Mouse (Mus musculus) retina, embryonic 14.5 days (tissue): Measurements from ENCODE around the gene Nwd2.

Source experiments
- DNase-seq: peaks from one replicate; pipeline ENCODE4 v3.0.0-alpha.2; 2015; ENCODE audit warnings: low spot score

The Nwd2 gene

DNA sequence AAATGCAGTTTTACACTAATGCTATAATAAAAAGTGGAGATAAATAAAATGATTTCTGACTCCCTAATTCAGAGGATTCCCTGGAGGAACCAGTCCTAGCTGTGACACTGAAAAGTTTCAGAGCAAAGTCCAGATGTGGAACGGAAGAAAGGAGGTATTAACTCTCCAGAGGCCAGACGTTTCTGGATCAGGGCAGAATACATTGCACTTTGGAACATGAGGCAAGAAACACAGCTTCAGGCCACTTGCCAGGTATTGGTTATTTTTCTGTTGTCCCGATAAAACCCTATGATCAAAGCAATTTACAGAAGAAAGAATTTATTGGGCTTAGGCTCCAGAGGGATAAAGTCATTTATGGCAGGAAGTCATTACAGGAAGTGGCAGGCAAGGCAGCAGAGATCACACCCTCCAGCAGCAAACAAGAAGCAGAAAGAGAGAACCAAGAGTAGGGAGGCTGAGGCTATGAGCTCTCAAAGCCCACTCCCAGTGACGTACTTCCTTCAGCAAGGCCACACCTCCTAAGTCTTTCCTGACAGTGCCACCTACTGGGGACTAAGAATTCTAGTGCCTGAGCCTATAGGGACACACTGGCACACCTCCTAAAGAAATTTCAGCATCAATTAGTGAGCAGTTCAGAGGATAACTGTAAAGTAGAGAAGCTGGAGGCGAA lies 106.3 kb downstream of the Nwd2 start:
- DNase-seq = peak; percentile 32

- DNase-seq = no peak
Measured at GRCm38 (mm10) chr5:63755938-63756337, 107.0 kb downstream of the Nwd2 start.

- DNase-seq = no peak
Measured at GRCm38 (mm10) chr5:63765886-63766285, 117.0 kb downstream of the Nwd2 start.

DNA sequence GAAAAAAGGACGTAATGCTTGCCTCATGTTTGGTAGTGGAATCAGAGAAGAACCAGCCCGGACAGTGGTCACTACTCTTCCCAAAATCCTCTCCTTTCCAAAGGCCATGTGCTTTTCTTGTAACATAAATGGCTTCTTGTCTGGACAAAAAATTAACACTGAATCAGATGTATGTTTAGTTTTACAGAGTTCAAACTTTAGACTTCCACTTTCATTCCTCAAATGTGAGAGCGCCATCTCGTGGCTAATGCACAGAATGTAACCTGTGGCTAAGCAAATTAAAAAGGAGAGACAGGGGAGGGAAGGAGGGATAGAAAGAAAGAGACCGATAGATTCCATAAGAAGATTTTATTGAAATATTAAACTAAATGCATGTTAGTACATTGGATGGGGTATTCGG lies 117.8 kb downstream of the Nwd2 start:
- peak; percentile 82 for DNase-seq

GRCm38 (mm10) chr5:63767464-63767863 lies 118.6 kb downstream of the Nwd2 start:
- DNase-seq = no peak

- no peak for DNase-seq
Measured at GRCm38 (mm10) chr5:63768220-63768619, 119.3 kb downstream of the Nwd2 start.

GRCm38 (mm10) chr5:63772971-63773370 lies 124.1 kb downstream of the Nwd2 start:
- no peak for DNase-seq

GRCm38 (mm10) chr5:63773603-63774002 lies 124.7 kb downstream of the Nwd2 start:
- DNase-seq = no peak

GRCm38 (mm10) chr5:63788156-63788826 lies 139.4 kb downstream of the Nwd2 start:
- no peak for DNase-seq

- DNase-seq = peak; percentile 79
Measured at GRCm38 (mm10) chr5:63811819-63812508, 163.1 kb downstream of the Nwd2 start, which contains the start of gene 0610040J01Rik. Gene 0610040J01Rik, plus strand, starts transcription at chr5:63812363.

- no peak for DNase-seq
Measured at GRCm38 (mm10) chr5:63812509-63812865, 163.6 kb downstream of the Nwd2 start.

GRCm38 (mm10) chr5:63816643-63817042 lies 167.7 kb downstream of the Nwd2 start:
- no peak for DNase-seq

DNA sequence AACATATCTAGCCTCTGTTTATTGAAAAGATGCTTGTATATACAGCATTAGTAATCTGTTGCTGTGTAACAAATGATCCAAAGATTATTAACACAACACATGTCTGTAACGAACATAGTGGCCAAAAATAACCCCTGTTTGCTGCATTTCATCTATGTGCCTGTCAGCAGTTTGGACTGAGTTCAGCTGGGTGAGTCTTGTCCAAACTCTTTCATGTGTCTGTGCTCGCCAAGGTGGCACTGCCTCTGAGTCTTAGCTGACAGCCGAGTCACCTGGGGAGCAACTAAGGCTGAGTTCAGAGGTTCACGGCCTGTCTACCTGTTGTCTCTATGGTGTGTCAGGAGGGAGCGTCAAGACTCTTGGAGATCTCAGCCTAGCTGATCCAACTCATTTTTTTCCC lies 168.4 kb downstream of the Nwd2 start:
- no peak for DNase-seq

- no peak for DNase-seq
Measured at GRCm38 (mm10) chr5:63818975-63819374, 170.1 kb downstream of the Nwd2 start.

DNA sequence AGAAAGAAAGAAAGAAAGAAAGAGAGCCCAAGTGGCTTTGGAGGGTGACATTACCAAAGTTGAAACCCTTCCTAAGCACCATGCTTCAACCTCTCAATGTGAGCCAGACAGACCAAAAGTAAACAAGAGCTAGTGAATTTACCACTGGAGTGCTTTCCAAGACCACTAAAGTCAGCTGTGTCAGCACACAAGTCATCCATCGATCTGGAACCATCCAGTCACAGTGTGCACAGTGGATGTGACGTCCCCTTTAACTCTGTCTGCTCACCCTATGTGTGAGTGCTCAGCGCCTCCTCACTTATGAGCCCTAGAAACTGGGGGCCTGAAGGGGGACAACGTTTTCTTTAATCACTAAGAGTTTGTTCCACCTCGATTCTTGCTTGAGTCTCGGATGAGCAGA lies 170.6 kb downstream of the Nwd2 start:
- DNase-seq = no peak

- no peak for DNase-seq
Measured at GRCm38 (mm10) chr5:63821176-63821575, 172.3 kb downstream of the Nwd2 start.

- no peak for DNase-seq
Measured at GRCm38 (mm10) chr5:63821860-63822259, 173.0 kb downstream of the Nwd2 start.

DNA sequence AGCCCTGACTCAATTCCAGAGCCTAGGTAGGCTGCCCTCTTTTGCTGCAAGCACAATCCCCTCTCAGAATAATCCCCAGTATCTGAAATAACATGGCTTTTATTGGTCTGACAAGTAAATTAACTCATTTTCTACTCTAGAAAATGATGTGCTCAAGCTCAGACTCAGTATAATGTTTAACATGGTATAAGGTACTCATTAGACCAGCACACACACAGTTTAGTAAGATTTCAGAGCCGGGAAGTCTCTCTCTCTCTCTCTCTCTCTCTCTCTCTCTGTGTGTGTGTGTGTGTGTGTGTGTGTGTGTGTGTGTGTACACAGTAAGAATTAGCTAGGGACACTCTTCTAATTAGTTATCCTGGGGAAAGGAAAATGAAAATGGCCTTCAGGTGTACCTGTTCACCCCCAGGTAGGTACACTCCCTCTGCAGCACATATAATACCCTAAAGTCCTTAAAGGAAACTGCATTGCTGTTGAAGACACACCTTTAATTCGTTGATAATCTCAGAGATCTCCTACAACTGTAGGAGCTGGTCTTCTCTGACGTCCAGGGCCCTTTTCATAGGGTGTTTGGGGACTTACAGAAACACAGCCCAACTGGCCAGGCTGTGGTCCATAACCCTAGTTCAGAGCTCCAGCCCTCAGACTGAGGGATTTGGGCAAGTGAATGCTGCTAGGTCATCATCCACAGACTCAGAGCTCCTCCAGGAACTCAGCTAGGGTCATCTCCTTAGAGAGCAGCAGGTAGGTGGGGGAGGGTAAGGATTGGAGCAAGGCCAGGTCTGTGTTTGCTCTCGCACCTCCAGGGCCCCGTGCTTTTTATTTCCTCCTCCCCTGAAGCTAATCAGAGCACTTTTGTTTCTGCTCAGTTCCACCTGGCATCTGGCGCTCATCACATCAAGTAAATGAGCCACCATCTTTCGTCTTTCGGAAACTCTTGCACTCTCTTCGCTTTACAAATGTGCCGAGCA lies 174.7 kb downstream of the Nwd2 start:
- DNase-seq = no peak

DNA sequence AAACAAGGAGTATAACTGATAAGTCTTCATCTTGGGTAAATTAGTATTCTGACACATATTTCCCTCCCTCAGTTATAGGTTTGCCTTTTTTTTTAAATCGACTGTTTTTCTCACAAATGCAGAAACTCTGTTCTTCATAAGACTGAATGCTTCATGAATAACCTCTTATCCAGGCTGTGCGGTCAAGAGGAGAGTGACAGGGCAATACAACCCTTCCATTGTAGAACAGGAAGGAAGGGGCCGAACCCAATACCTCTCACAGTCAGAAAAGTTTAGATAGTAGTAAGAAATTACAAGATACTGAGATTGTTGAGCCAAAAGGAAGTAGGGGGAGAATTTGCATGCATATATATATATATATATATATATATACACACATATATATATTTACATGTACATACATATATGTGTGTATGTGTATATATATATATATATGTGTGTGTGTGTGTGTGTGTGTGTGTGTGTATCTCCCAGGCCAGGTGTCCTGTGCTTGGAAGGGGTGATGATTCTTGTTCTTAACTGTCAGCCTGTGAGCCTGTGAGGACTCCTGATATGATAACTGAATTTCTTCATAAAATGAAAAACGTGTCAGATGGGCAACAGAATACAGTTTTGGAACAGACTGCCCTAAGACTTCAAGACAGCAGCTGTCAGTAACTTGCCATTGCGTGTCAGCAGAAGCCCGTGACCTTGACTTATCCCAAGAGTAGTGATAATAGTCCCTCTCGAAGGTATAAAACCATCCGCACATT lies 175.9 kb downstream of the Nwd2 start:
- DNase-seq = no peak

DNA sequence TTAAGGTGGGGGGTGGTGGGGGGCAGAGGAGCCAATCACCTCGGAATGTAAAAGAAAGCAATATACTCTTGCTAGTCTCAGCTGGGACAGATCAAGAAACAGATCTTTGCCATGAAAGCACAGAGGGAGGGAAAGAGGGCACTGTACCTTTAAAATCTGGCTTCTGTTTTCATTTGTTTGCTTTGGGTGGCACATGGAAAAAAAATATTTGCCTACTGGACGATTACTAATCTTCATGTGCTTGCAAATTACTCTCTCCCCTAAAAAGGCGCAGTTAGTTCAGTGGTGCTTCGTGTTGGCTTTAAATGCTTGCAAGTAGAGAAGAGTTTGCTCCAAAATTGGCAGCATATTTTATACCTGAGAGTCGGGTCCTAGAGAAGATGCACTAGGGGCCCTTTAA lies 177.0 kb downstream of the Nwd2 start:
- no peak for DNase-seq

- DNase-seq = no peak
Measured at GRCm38 (mm10) chr5:63827006-63827405, 178.1 kb downstream of the Nwd2 start.
